Comparison of ENCODE assay signal across 8 mouse cellular contexts in genomic region chr2:32875675-32876489, GRCm38 (mm10). TPM values are rescaled to one million over a fixed set of nuclear protein-coding genes. Genes with fewer than 3 reads are reported as not detected.
DNase-seq lines count a peak whose midpoint lies in the region; ATAC-seq and TF ChIP-seq lines count a peak whose summit lies in the region.

Gene Fam129b (plus strand): TSS chr2:32876114.

- peak within 1 kb of the TSS; percentile 52 for H3K27ac ChIP-seq in brown adipose tissue, adult 24 weeks (replicated peaks; ENCODE audit: low read depth, low read length)
- peak within 1 kb of the TSS; percentile 92 for H3K27ac ChIP-seq in heart, embryonic 12.5 days (ENCODE audit: poor library complexity, severe bottlenecking)
- peak within 1 kb of the TSS; percentile 94 for H3K27ac ChIP-seq in kidney, embryonic 15.5 days
- 0 out of 2 replicates have a peak within 1 kb of the TSS, but pooled peaks have one; percentile 0 for H3K27ac ChIP-seq in liver, adult 2 months (replicated peaks; ENCODE audit: insufficient read depth, low read depth, low read length)

- peak within 1 kb of the TSS; percentile 71 for H3K4me3 ChIP-seq in brown adipose tissue, adult 24 weeks (ENCODE audit: insufficient read depth, low read depth, low read length)
- H3K4me3 ChIP-seq in erythroblast, embryonic 14.5 days (replicated peaks), result peak within 1 kb of the TSS; percentile 69
- peak within 1 kb of the TSS; percentile 76 for H3K4me3 ChIP-seq in heart, embryonic 12.5 days
- H3K4me3 ChIP-seq in kidney, embryonic 15.5 days (replicated peaks), result peak within 1 kb of the TSS; percentile 83
- peak within 1 kb of the TSS; percentile 65 for H3K4me3 ChIP-seq in liver, adult 2 months (ENCODE audit: insufficient read depth, low read depth, low read length)

- H3K4me1 ChIP-seq in brown adipose tissue, adult 24 weeks (ENCODE audit: control insufficient read depth, insufficient read depth, insufficient read length, low read length), result peaks cover 7% of the 10 kb centered on the region
- H3K4me1 ChIP-seq in erythroblast, embryonic 14.5 days (ENCODE audit: control insufficient read depth), result peaks cover 30% of the 10 kb centered on the region
- peaks cover 55% of the 10 kb centered on the region for H3K4me1 ChIP-seq in heart, embryonic 12.5 days (replicated peaks)
- H3K4me1 ChIP-seq in kidney, embryonic 15.5 days, result peaks cover 64% of the 10 kb centered on the region
- peaks cover 3% of the 10 kb centered on the region; the same call in 1 of the 2 replicates for H3K4me1 ChIP-seq in liver, adult 2 months (ENCODE audit: control insufficient read depth, insufficient read depth, low read length)

- no peaks in the 10 kb centered on the region for H3K36me3 ChIP-seq in erythroblast, embryonic 14.5 days (ENCODE audit: control insufficient read depth)
- no peaks in the 10 kb centered on the region for H3K36me3 ChIP-seq in heart, embryonic 12.5 days
- no peaks in the 10 kb centered on the region for H3K36me3 ChIP-seq in kidney, embryonic 15.5 days
- H3K36me3 ChIP-seq in liver, adult 2 months (ENCODE audit: control insufficient read depth, insufficient read depth, low read length), result no peaks in the 10 kb centered on the region

- TF ChIP-seq CTCF in liver, adult 2 months (IDR thresholded peaks at IDR 0.05; ENCODE audit: low read depth, low read length), result no peak

- H3K27me3 ChIP-seq in erythroblast, embryonic 14.5 days (ENCODE audit: control insufficient read depth), result peaks cover 32% of the 10 kb centered on the region
- no peaks in the 10 kb centered on the region for H3K27me3 ChIP-seq in heart, embryonic 12.5 days (replicated peaks)
- H3K27me3 ChIP-seq in kidney, embryonic 15.5 days, result no peaks in the 10 kb centered on the region
- peaks cover 2% of the 10 kb centered on the region; the same call in 1 of the 2 replicates for H3K27me3 ChIP-seq in liver, adult 2 months (ENCODE audit: control insufficient read depth, insufficient read depth, low read length)

- WGBS in heart, embryonic 12.5 days, result under 1% methylated on average over 60 of the region's 68 CpGs
- under 1% methylated on average over 67 of the region's 68 CpGs for WGBS in kidney, embryonic 15.5 days
- under 1% methylated on average over 68 of the region's 68 CpGs for WGBS in liver, adult 2 months

- TF ChIP-seq POLR2A in liver, adult 2 months (IDR thresholded peaks at IDR 0.05; ENCODE audit: extremely low read depth, insufficient read depth, low read length), result 0 out of 2 replicates have a peak, but pooled peaks have one; percentile 17

- peak within 1 kb of the TSS; percentile 81 for H3K4me2 ChIP-seq in heart, embryonic 12.5 days
- H3K4me2 ChIP-seq in kidney, embryonic 15.5 days, result peak within 1 kb of the TSS; percentile 72

- ATAC-seq in heart, embryonic 12.5 days (ENCODE audit: insufficient number of reproducible peaks, low FRiP score), result peak; percentile 88
- ATAC-seq in kidney, embryonic 15.5 days (replicated peaks; ENCODE audit: low FRiP score), result peak; percentile 89
- ATAC-seq in monocyte, adult 5-6 weeks (replicated peaks; ENCODE audit: insufficient number of reproducible peaks, low FRiP score, low TSS enrichment, poor library complexity, severe bottlenecking), result peak; percentile 30; the same call in 1 of the 2 replicates

- H3K79me2 ChIP-seq in liver, adult 2 months (ENCODE audit: control insufficient read depth, insufficient read depth, low read length), result no peaks in the 10 kb centered on the region

- no peaks in the 10 kb centered on the region for H3K9me3 ChIP-seq in erythroblast, embryonic 14.5 days (ENCODE audit: control insufficient read depth, low read length)
- no peaks in the 10 kb centered on the region for H3K9me3 ChIP-seq in heart, embryonic 12.5 days (replicated peaks)
- no peaks in the 10 kb centered on the region for H3K9me3 ChIP-seq in kidney, embryonic 15.5 days (replicated peaks)

- DNase-seq in CD4-positive, CD25-positive, alpha-beta regulatory T cell, adult 2 months (ENCODE audit: low read depth, low spot score), result peak; percentile 81
- peak; percentile 46 for DNase-seq in liver, adult 2 months (ENCODE audit: extremely low read depth, low read depth, low spot score)
- DNase-seq in spleen, postnatal 4 days (ENCODE audit: low spot score in 2 of 2), result peak; percentile 83 to 89

- H3K9ac ChIP-seq in heart, embryonic 12.5 days, result peak within 1 kb of the TSS; percentile 90
- H3K9ac ChIP-seq in kidney, embryonic 15.5 days, result peak within 1 kb of the TSS; percentile 91
- H3K9ac ChIP-seq in liver, adult 2 months (ENCODE audit: low read depth, low read length), result peak within 1 kb of the TSS; percentile 77

RNA-seq across cellular contexts. Expression of gene Fam129b, which starts in this region (rescaled TPM):
- 4.9 and 5.9 TPM in 2 replicates for polyA plus RNA-seq in brown adipose tissue, adult 24 weeks (2012; ENCODE audit: insufficient read depth, insufficient read length, missing spikeins)
- 0.11 and 0.13 TPM in 2 replicates for polyA plus RNA-seq in erythroblast, embryonic 14.5 days (2012)
- polyA plus RNA-seq in heart, embryonic 12.5 days (2016; fragmentation: Nextera tagmentation; extraction: Ambion mirVana), result 62.0 and 64.4 TPM in 2 replicates
- polyA plus RNA-seq in kidney, embryonic 15.5 days (2015; fragmentation: Nextera tagmentation; extraction: Ambion mirVana), result 44.5 and 47.7 TPM in 2 replicates
- 6.5 and 6.8 TPM in 2 replicates for total RNA-seq in liver, adult 2 months (2014; rRNA removed)
- 5.6 and 10.5 TPM in 2 replicates for polyA plus RNA-seq in liver, adult 2 months (2012; rRNA removed)
- 12.9 to 14.8 TPM (median 14.4 TPM) in 3 replicates for total RNA-seq in monocyte, adult 5-6 weeks (2017)

Comparison
In these comparisons a context has a peak if more than half of its experiments do, and no peak if none do; other contexts are left out.
1. Peak in every context shown above with its lines: DNase-seq, ATAC-seq, H3K4me3 ChIP-seq and H3K27ac ChIP-seq.
2. H3K27ac ChIP-seq: peak in every context shown above with its lines; median percentile 94 in kidney, embryonic 15.5 days; 92 in heart, embryonic 12.5 days; 52 in brown adipose tissue, adult 24 weeks; 0 in liver, adult 2 months.
3. ATAC-seq: peak in every context shown above with its lines; median percentile 89 in kidney, embryonic 15.5 days; 88 in heart, embryonic 12.5 days; 30 in monocyte, adult 5-6 weeks.